Mouse (Mus musculus): ENCODE data around the gene Cpm. TPM values are rescaled to one million over a fixed set of nuclear protein-coding genes. Genes with fewer than 3 reads are reported as not detected.

Cpm gene
- polyA plus RNA-seq, 1 experiment from 2014 or later, result 3.7 TPM

DNA sequence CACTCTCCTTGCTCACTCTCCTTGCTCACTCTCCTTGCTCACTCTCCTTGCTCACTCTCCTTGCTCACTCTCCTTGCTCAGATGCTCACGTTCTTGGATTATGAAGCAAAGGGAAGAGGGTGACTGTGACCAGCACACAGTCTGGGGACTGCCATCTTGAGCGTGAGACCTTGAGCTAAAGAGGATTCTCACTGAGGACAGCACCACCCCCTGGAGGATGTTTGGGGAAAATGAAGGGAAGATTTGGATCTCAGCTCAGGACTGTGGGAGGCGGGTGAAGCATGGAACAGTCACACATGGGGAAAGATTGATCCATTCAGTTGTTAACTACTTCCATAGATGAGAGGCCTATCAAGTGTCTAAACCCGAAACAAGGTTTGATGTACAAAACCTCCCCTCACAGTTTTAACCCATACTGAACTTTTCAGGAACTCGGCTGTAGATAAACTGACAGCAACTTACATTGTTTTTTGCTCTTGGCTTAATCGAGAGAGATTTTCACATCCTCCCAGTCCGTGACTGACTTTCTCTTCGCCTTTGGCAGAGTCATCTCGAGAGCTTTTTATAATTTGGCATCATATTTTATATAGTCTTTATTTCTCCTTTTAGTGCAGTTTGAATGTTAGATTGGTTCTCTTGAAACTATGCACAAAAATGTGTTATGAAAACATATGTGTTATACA, 7.9 kb downstream of the Cpm start:
- H3K27ac ChIP-seq (ENCODE audit: low read length), result no peak overlapping the region

DNA sequence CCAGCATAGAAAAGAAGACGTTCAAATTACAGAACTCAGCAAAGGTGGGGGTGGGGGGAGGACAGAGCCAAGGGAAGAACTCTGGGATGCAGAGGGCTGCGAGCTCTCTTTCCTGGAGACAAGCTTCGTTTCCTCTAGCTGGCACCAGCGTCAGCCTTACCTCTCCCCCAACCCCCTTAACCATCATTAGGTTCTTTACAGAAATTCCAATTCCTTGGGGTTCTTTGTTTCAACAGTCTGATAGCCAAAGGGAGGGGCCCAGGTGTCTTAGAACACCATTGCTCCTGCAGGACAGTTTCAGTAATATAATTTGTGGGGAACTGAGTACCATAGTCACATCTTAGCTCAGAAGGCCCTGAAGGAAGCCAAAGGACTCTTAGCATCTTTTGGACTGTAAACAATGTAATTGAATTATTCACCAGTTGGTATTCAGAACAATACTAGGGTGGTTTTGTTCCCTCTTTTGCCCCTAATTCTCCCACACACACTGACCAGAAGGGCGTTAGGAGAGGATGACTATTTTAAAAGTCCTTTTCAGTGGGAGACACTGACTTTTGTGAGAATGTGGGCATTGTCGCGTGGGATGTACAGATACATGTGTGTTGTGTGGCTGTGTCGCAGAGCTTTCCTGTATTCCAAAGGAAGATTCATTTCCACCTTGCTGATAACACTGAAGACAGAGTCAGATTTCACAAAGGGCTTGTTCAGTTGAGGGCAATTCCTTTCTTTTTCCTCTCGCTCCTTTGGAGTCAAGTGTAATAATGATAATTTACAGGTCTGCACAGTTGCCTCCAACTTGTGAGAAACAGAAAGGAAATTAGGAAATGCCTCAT, 8.7 kb downstream of the Cpm start:
- Histone ChIP-seq H3K4me2 (ENCODE audit: low read depth, low read length) (no peak overlapping the region), H3K9ac (ENCODE audit: low read length) (no peak overlapping the region), H3K27ac (ENCODE audit: low read length) (no peak overlapping the region), H3K27me3 (ENCODE audit: control insufficient read depth, insufficient read depth, low read length) (no peaks in the 10 kb centered on the region), H3K9me3 (replicated peaks; ENCODE audit: control insufficient read depth, low read length) (no peaks in the 10 kb centered on the region), H3K4me1 (ENCODE audit: control insufficient read depth, insufficient read depth, low read length) (peaks cover 3% of the 10 kb centered on the region; the same call in 1 of the 2 replicates), H3K4me3 (ENCODE audit: low read length) (no peak overlapping the region), H3K36me3 (ENCODE audit: control insufficient read depth, insufficient read depth) (no peaks in the 10 kb centered on the region)
- 72% methylated on average over 9 of the region's 9 CpGs for WGBS
- no peak for ATAC-seq (replicated peaks; ENCODE audit: extremely low read depth, insufficient read depth, low FRiP score)

More for the DNA sequence above, 7.9 kb downstream of the Cpm start:
- Histone ChIP-seq H3K9me3 (replicated peaks; ENCODE audit: control insufficient read depth, low read length) (no peaks in the 10 kb centered on the region), H3K36me3 (ENCODE audit: control insufficient read depth, insufficient read depth) (no peaks in the 10 kb centered on the region), H3K4me1 (ENCODE audit: control insufficient read depth, insufficient read depth, low read length) (peaks cover 3% of the 10 kb centered on the region; the same call in 1 of the 2 replicates), H3K9ac (ENCODE audit: low read length) (no peak overlapping the region), H3K27me3 (ENCODE audit: control insufficient read depth, insufficient read depth, low read length) (no peaks in the 10 kb centered on the region), H3K4me2 (ENCODE audit: low read depth, low read length) (no peak overlapping the region), H3K4me3 (ENCODE audit: low read length) (no peak overlapping the region)
- 59% methylated on average over 9 of the region's 9 CpGs for WGBS
- no peak for ATAC-seq (replicated peaks; ENCODE audit: extremely low read depth, insufficient read depth, low FRiP score)

DNA sequence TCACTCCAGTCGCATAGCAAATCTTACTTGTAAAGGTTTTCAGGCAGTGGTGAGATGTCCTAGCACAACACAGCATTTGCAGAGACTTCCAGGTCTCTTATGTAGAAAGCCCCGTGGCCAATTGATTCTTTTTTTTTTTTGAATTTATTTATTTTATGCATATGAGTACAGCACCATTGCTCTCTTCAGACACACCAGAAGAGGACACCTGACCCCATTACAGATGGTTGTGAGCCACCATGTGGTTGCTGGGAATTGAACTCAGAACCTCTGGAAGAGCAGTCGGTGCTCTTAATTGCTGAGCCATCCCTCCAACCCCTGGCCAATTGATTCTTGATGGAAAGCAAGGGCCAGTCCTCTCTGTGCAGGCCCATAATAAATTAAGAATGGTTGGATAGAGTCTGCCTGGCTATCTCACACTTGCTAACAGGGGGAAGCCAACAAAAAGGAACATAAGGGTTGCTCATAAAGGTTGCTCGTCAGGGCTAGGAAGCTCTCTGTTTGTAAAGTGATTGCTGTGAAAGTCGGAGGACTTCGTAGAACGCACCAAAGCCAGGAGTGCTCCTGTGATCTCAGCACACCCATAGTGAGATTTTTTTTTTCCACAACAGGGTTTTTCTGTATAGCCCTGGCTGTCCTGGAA, 9.4 kb downstream of the Cpm start:
- 86% methylated on average over 7 of the region's 7 CpGs for WGBS
- H3K4me1 ChIP-seq (ENCODE audit: control insufficient read depth, insufficient read depth, low read length), result peaks cover 3% of the 10 kb centered on the region; the same call in 1 of the 2 replicates
- H3K4me2 ChIP-seq (ENCODE audit: low read depth, low read length), result no peak overlapping the region
- no peaks in the 10 kb centered on the region for H3K27me3 ChIP-seq (ENCODE audit: control insufficient read depth, insufficient read depth, low read length)
- no peak overlapping the region for H3K27ac ChIP-seq (ENCODE audit: low read length)
- no peak overlapping the region for H3K4me3 ChIP-seq (ENCODE audit: low read length)
- no peaks in the 10 kb centered on the region for H3K9me3 ChIP-seq (replicated peaks; ENCODE audit: control insufficient read depth, low read length)
- ATAC-seq (replicated peaks; ENCODE audit: extremely low read depth, insufficient read depth, low FRiP score), result no peak
- no peak overlapping the region for H3K9ac ChIP-seq (ENCODE audit: low read length)
- H3K36me3 ChIP-seq (ENCODE audit: control insufficient read depth, insufficient read depth), result no peaks in the 10 kb centered on the region

DNA sequence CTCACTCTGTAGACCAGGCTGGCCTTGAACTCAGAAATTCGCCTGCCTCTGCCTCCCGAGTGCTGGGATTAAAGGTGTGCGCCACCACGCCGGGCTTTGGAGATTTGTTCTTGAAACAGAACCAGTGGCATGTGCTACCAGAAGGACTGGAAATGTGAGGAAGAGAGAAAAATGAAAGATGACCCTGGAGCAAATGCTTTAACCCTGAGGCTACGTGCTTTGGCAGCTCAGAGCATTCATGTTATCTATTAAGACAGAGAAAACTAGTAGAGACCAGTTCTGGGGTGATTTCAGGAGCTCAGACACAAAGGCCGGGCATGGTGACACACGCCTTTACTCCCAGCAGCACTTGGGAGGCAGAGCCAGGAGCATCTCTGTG, 9.9 kb downstream of the Cpm start:
- Histone ChIP-seq H3K4me2 (ENCODE audit: low read depth, low read length) (no peak overlapping the region), H3K36me3 (ENCODE audit: control insufficient read depth, insufficient read depth) (no peaks in the 10 kb centered on the region), H3K27me3 (ENCODE audit: control insufficient read depth, insufficient read depth, low read length) (no peaks in the 10 kb centered on the region), H3K27ac (ENCODE audit: low read length) (no peak overlapping the region), H3K9ac (ENCODE audit: low read length) (no peak overlapping the region), H3K4me1 (ENCODE audit: control insufficient read depth, insufficient read depth, low read length) (peaks cover 3% of the 10 kb centered on the region; the same call in 1 of the 2 replicates), H3K9me3 (replicated peaks; ENCODE audit: control insufficient read depth, low read length) (no peaks in the 10 kb centered on the region), H3K4me3 (ENCODE audit: low read length) (no peak overlapping the region)
- ATAC-seq (replicated peaks; ENCODE audit: extremely low read depth, insufficient read depth, low FRiP score), result no peak
- 87% methylated on average over 8 of the region's 8 CpGs for WGBS

DNA sequence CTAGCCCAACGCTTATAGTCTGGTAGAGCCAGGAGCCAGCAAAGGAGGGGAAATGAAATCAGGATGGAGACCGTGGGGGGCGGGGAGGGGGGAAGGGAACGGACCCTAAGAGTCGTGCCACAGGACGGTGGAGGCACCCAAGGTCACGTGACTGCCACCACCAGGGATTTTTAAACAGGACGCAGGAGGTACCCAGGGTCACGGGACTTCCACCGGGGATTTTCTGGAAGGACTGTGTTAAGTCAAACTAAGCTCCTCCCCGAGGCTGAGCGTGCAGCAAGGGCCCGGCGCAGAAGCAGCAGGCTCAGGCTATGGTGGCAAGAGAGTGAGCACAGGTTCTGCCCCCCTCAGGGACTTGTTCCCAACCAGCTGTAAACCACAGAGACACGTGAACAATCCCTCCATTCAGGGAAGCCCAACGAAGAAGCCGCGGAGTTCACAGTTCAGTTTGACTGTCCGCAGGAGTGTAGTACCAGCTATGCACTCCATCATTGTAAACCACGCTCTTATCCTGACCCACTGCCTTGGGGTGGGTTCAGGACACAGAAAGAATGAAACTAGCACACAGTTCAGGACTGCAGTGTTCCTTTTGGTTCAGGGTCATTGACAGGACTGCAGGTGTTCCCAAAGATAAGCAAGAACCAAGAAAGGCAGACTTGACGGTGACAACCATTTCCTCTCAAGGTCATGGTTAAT, 10.7 kb downstream of the Cpm start:
- Histone ChIP-seq H3K4me1 (ENCODE audit: control insufficient read depth, insufficient read depth, low read length) (peaks cover 3% of the 10 kb centered on the region; the same call in 1 of the 2 replicates), H3K27me3 (ENCODE audit: control insufficient read depth, insufficient read depth, low read length) (no peaks in the 10 kb centered on the region), H3K36me3 (ENCODE audit: control insufficient read depth, insufficient read depth) (no peaks in the 10 kb centered on the region), H3K4me2 (ENCODE audit: low read depth, low read length) (peak overlapping the region; percentile 15; the same call in 1 of the 2 replicates), H3K9ac (ENCODE audit: low read length) (no peak overlapping the region), H3K4me3 (ENCODE audit: low read length) (no peak overlapping the region), H3K9me3 (replicated peaks; ENCODE audit: control insufficient read depth, low read length) (no peaks in the 10 kb centered on the region), H3K27ac (ENCODE audit: low read length) (no peak overlapping the region)
- WGBS, result 46% methylated on average over 21 of the region's 21 CpGs
- no peak for ATAC-seq (replicated peaks; ENCODE audit: extremely low read depth, insufficient read depth, low FRiP score)

DNA sequence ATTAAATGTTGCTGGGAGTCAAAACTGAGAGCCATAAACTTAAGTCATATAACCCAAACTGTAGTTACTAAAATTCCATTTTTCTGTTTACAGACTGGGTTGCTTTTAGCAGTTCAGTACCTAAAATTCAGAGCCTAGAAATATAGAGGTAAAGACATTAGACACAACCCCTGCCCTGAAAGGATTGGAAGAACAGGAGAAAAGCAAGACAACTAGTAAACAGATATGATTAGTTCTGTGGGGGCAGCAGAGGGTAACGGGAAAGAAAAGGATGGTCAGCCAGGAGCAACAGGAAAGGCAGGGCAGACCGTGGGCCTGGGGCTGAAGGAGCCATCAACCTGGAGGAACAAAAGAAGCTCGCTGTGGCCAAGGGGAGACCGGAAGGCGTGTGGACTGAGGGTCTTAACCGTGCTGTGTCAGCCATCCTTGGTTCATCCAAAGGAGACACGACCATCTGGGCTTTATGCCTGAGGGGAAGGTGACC, 11.3 kb downstream of the Cpm start:
- no peak for ATAC-seq (replicated peaks; ENCODE audit: extremely low read depth, insufficient read depth, low FRiP score)

DNA sequence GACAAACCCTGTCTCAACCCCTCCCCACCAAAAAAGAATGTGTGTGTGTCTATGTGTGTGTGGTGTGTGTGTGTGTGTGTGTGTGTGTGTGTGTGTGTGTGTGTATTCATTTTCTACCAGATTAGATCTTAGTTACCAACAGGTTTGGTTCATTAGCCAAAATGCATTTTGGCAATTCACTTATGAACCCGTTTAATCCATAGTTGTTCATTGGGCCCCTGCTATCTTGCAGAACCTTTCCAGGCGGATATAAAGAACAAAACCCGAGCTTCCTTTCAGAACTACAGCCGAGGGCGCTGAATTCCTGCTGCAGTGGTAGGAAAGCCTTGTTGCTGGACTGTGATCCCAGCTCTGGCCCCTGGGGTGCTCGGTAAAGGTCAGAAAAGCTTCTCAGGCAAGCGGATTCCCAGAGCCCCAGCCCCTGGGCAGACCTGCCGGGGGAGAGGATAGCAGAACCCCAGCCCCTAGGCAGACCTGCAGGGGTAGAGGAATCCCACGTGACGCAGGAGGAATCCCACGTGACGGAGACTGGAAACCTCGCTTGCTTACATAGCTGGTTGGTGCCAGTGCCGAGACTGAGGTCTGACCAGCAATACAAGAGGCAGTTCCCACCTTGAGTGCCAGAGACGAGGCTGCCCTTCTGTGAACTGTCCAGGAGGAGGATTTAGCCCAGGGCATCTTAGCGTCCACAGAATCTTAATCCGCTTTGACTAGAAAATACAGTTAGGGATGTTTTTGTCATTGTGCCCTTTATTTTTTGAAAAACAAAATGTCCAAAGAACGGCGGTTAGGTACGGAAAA, 12.3 kb downstream of the Cpm start:
- H3K9me3 ChIP-seq (replicated peaks; ENCODE audit: control insufficient read depth, low read length), result no peaks in the 10 kb centered on the region
- H3K36me3 ChIP-seq (ENCODE audit: control insufficient read depth, insufficient read depth), result no peaks in the 10 kb centered on the region
- WGBS, result 49% methylated on average over 20 of the region's 20 CpGs
- H3K27ac ChIP-seq (ENCODE audit: low read length), result no peak overlapping the region
- H3K4me2 ChIP-seq (ENCODE audit: low read depth, low read length), result peak overlapping the region; percentile 56
- peaks cover 3% of the 10 kb centered on the region; the same call in 1 of the 2 replicates for H3K4me1 ChIP-seq (ENCODE audit: control insufficient read depth, insufficient read depth, low read length)
- H3K9ac ChIP-seq (ENCODE audit: low read length), result peak overlapping the region; percentile 27; the same call in 1 of the 2 replicates
- no peaks in the 10 kb centered on the region for H3K27me3 ChIP-seq (ENCODE audit: control insufficient read depth, insufficient read depth, low read length)
- ATAC-seq (replicated peaks; ENCODE audit: extremely low read depth, insufficient read depth, low FRiP score), result no peak
- H3K4me3 ChIP-seq (ENCODE audit: low read length), result peak overlapping the region; percentile 15; the same call in 1 of the 2 replicates

More for the DNA sequence above, 11.3 kb downstream of the Cpm start:
- H3K9me3 ChIP-seq (replicated peaks; ENCODE audit: control insufficient read depth, low read length), result no peaks in the 10 kb centered on the region
- WGBS, result 77% methylated on average over 7 of the region's 7 CpGs
- no peak overlapping the region for H3K27ac ChIP-seq (ENCODE audit: low read length)
- no peaks in the 10 kb centered on the region for H3K36me3 ChIP-seq (ENCODE audit: control insufficient read depth, insufficient read depth)
- no peak overlapping the region for H3K4me2 ChIP-seq (ENCODE audit: low read depth, low read length)
- peaks cover 3% of the 10 kb centered on the region; the same call in 1 of the 2 replicates for H3K4me1 ChIP-seq (ENCODE audit: control insufficient read depth, insufficient read depth, low read length)
- H3K4me3 ChIP-seq (ENCODE audit: low read length), result no peak overlapping the region
- H3K27me3 ChIP-seq (ENCODE audit: control insufficient read depth, insufficient read depth, low read length), result no peaks in the 10 kb centered on the region
- H3K9ac ChIP-seq (ENCODE audit: low read length), result no peak overlapping the region

DNA sequence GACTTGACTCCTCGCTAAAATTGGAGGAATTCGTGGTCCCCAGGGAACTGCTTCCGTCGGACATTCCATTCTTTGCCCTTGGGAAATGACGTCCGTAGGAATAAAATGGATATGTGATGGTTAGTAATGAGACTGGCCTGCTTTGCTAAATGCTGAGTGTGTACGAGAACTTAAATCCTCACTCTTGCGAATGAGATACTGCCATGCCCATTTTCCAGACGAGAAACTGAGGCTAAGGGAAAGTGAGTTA, 12.8 kb downstream of the Cpm start:
- Histone ChIP-seq H3K27ac (ENCODE audit: low read length) (no peak overlapping the region), H3K4me2 (ENCODE audit: low read depth, low read length) (no peak overlapping the region), H3K4me3 (ENCODE audit: low read length) (no peak overlapping the region), H3K4me1 (ENCODE audit: control insufficient read depth, insufficient read depth, low read length) (peaks cover 3% of the 10 kb centered on the region; the same call in 1 of the 2 replicates), H3K36me3 (ENCODE audit: control insufficient read depth, insufficient read depth) (no peaks in the 10 kb centered on the region), H3K9me3 (replicated peaks; ENCODE audit: control insufficient read depth, low read length) (no peaks in the 10 kb centered on the region), H3K9ac (ENCODE audit: low read length) (no peak overlapping the region), H3K27me3 (ENCODE audit: control insufficient read depth, insufficient read depth, low read length) (no peaks in the 10 kb centered on the region)
- ATAC-seq (replicated peaks; ENCODE audit: extremely low read depth, insufficient read depth, low FRiP score), result no peak
- WGBS, result 73% methylated on average over 9 of the region's 9 CpGs
